Mouse (Mus musculus) intestine, embryonic 16.5 days (tissue): ENCODE results near the gene Trem1. TPM values are rescaled to one million over a fixed set of nuclear protein-coding genes. Genes with fewer than 3 reads are reported as not detected.

ENCODE experiments used
- polyA plus RNA-seq: library from polyadenylated mRNA; unstranded; fragments of >200 nt; fragmentation: Nextera tagmentation; extraction: Ambion mirVana; gene quantifications from 2 replicates; pipeline ENCODE4 v1.2.1, GENCODE M21; 2015

The Trem1 gene
- polyA plus RNA-seq, 1 experiment from 2014 or later, result 0.56 TPM

Other genes with a start within 250 kb of the Trem1 start
- gene 1700122O11Rik, start 194.5 kb upstream of the Trem1 start, polyA plus RNA-seq, result not detected in 2 replicates
- not detected in 2 replicates for gene 1700067P10Rik, start 143.4 kb upstream of the Trem1 start, polyA plus RNA-seq
- not detected in 2 replicates for gene 9830107B12Rik, start 86.5 kb upstream of the Trem1 start, polyA plus RNA-seq
- 0.20 and 0.33 TPM in 2 replicates for gene A530064D06Rik, start 65.5 kb upstream of the Trem1 start, polyA plus RNA-seq
- gene Trem3, start 15.0 kb downstream of the Trem1 start, polyA plus RNA-seq, result 0.37 and 0.57 TPM in 2 replicates
- 4.0 and 5.8 TPM in 2 replicates for gene Treml4, start 31.5 kb downstream of the Trem1 start, polyA plus RNA-seq
- gene Treml2, start 66.7 kb downstream of the Trem1 start, polyA plus RNA-seq, result 0.27 and 0.37 TPM in 2 replicates
- 0.44 and 0.59 TPM in 2 replicates for gene B430306N03Rik, start 83.4 kb downstream of the Trem1 start, polyA plus RNA-seq
- 4.4 and 5.1 TPM in 2 replicates for gene Trem2, start 113.6 kb downstream of the Trem1 start, polyA plus RNA-seq
- 0.44 and 0.98 TPM in 2 replicates for gene Treml1, start 127.1 kb downstream of the Trem1 start, polyA plus RNA-seq
- 9.3 and 10.8 TPM in 2 replicates for gene Nfya, start 177.1 kb downstream of the Trem1 start, polyA plus RNA-seq
- 62.7 and 70.6 TPM in 2 replicates for gene Oard1, start 177.2 kb downstream of the Trem1 start, polyA plus RNA-seq
- 4.6 and 5.4 TPM in 2 replicates for gene Apobec2, start 200.2 kb downstream of the Trem1 start, polyA plus RNA-seq
- 4.5 and 4.7 TPM in 2 replicates for gene Tspo2, start 218.8 kb downstream of the Trem1 start, polyA plus RNA-seq
- gene Unc5cl, start 222.1 kb downstream of the Trem1 start, polyA plus RNA-seq, result 47.2 and 49.3 TPM in 2 replicates